Mouse (Mus musculus) thymus, postnatal 4 days (tissue): ENCODE data around the gene Hs3st3a1.

ENCODE experiments used
- DNase-seq: peaks from one replicate; pipeline ENCODE4 v3.0.0; 2021

Gene Hs3st3a1

DNA sequence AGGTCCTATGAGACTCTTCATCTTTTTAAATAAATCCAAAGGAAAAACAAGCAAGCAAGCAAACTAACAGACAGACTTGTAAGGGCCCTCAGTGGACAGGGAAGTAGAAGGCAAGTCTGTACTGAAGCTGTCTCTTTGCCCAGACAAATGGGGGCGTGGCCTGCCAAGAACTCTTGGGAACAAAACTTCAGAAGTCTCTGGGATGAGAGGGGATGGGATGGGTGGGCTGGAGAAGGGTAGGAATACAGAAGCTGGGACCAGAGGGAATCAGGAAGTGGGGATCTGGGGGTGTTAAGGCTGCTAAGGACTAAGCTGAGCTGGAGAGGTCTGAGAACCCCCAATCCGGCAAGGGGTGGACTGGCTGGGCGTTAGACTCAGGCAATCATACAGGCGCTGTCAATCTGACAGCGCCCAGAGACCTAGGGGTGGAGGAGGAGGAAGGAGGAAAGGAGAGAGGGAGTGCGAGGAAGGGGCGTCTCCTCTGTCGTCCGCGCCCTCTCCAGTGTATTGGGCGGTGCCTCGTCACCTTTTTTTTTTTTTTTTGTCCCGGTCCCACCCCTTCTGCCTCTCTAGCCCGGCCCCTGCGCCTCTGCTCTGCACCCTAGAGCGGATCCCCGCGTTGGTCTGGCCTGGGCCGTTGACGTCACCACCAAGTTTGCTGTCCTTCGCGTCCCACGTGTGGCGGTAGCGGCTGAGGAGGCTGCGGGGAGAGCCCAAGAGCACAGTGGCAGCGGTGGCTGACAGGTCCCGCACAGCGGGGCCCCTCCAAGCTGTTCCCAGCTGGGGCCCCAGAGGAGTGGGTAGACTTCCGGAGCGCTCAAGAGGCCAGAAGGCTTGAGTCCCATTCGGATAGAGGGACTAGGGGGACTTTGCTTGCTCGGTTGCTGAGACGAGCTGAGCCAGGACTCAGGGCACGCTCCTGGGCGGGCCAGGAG, at the start of gene Hs3st3a1:
Gene Hs3st3a1 (plus strand): TSS at position 722 of the 935 bp plus-strand sequence.
- peak; percentile 37 for DNase-seq

- no peak for DNase-seq
Measured at GRCm38 (mm10) chr11:64386333-64386732, 48.8 kb upstream of the Hs3st3a1 start.

GRCm38 (mm10) chr11:64396331-64396881, 38.7 kb upstream of the Hs3st3a1 start:
- DNase-seq = peak; percentile 66

DNA sequence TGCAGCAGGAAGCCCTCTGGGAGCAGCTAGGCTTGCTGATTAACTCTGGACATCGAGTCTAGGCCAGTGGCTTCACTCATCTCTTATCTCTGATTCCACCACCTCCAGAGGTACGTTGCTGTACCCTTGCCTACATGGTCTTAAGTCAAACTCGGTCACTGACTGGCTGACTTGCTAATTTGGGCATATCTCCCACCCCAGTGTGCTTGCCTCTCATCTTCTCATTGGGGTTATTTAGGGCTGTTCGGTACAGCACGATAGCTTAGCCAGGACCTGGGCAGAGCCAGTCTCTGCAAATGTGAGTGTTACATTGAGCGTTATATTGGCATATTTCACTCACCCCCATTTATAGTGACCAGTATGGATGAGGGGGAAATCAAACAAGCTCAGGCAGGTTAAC, 38.2 kb upstream of the Hs3st3a1 start:
- peak; percentile 10 for DNase-seq

DNA sequence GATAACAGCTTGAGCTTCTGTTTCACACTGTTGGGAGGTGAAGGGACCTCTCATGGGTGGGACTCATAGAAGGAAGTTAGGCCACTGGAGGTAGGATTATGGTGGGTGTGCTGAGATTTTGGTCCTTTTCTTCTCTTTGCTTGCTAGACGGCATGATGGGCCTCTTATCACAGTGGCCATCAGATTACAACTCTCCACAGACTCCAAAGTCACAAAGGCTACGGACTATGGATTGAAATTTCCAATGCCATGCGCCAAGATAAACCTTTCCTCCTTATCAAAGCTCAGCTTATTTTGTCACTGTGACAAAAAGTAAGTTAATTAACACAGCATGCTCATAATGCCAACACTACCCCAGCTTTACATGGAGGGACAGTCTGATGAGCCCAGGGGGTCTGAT, 37.5 kb upstream of the Hs3st3a1 start:
- DNase-seq = no peak

DNA sequence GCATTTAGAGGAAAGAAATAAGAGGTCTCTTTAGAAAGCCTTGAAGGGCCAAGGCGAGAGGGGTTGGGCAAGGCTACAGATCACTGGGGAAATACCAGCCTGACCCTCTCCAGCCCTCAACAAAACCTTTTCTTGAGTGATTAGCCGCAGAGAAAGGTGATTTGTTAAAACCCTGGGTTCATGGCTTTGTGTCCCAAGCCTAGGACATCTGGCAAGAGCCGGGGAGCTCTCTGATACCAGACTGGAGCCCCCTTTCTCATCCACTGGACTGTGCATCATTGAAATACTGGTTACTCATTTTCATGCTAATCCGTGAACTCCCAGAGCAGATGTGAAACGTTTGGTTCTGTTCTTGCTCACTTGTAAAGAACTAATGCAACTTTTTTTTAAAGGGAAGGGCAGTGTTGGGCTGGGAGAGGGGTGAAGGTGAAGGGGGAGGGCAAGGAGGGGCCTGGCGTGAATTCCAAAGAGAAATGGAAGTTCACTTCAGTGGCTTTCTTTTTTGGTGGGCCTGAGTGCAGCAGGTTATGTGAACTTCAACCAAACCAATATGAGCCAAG, 34.5 kb upstream of the Hs3st3a1 start:
- DNase-seq = no peak

DNA sequence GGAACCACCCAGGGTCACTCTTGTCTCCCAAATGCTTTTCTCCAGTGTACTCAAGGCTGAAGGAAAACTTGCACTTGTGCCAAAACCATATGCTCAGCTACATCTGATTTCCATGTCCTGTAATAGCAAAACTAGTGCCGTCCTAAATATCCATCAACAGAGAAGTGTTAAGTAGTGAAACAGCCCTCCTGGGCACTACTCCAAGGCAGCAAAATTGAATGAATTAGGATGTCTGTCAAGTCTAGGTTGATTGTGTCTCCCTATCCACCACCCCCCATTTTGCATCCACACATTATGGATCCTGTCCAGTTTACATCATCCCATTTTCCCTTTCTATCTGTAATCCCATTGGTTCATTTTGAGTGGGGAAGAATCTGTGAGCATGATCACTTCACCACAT, 16.2 kb upstream of the Hs3st3a1 start:
- no peak for DNase-seq

GRCm38 (mm10) chr11:64435546-64436411, 647 bp downstream of the Hs3st3a1 start:
- peak; percentile 30 for DNase-seq

DNA sequence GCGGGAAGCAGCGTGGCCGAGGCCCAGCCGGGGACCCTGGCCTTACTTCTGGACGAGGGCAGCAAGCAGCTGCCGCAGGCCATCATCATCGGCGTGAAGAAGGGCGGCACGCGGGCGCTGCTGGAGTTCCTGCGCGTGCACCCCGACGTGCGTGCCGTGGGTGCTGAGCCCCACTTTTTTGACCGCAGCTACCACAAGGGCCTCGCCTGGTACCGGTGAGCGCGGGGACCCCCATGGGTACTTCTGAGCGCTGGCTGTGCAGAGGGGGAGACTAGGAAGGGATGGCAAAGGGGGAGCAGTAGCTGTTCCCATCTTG, 1.2 kb downstream of the Hs3st3a1 start, which contains the start of gene F930015N05Rik:
Gene F930015N05Rik (minus strand): TSS at position 242 of the 316 bp plus-strand sequence.
- no peak for DNase-seq

GRCm38 (mm10) chr11:64436791-64437298, 1.7 kb downstream of the Hs3st3a1 start:
- DNase-seq = no peak

GRCm38 (mm10) chr11:64437721-64438120, 2.6 kb downstream of the Hs3st3a1 start:
- no peak for DNase-seq

GRCm38 (mm10) chr11:64438909-64439308, 3.8 kb downstream of the Hs3st3a1 start:
- DNase-seq = peak; percentile 40

DNA sequence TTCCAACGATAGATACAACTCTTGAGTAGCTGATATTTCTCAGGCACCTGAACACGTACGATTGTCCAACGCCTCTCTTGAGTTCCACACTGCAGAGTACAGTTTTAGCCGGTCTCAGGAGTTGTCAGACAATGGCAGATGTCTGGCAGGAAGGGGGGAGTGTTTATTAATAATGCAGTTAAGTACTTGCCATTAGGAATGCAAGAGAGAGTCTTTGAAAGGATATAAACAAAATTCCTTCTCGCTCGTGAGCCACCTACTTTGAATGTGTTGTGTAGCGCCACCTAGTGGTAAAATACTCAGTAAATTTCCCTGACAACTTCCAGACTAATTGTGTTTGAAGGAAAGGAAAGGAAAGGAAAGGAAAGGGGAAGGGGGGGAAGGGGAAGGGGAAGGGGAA, 7.0 kb downstream of the Hs3st3a1 start:
- DNase-seq = no peak

DNA sequence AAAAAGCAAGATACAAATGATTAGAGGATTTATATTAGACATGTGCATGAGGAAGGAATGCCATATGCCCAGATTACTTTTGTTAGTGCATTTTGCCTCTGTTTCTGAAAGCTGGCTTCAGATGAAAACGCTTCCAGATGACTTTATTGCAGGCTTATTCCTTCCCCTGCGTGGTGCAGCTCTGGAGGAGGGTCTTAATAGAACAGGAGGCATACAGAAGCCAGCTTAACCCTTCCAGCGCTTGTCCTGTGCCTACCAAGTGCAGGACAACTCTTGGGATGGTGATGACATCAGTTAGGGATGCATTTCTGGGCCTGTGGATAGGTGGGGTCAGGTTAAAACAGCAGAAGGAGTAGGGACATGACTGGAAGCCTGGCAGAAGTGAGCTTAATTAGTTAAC, 7.6 kb downstream of the Hs3st3a1 start:
- no peak for DNase-seq

GRCm38 (mm10) chr11:64445227-64445626, 10.1 kb downstream of the Hs3st3a1 start:
- no peak for DNase-seq

DNA sequence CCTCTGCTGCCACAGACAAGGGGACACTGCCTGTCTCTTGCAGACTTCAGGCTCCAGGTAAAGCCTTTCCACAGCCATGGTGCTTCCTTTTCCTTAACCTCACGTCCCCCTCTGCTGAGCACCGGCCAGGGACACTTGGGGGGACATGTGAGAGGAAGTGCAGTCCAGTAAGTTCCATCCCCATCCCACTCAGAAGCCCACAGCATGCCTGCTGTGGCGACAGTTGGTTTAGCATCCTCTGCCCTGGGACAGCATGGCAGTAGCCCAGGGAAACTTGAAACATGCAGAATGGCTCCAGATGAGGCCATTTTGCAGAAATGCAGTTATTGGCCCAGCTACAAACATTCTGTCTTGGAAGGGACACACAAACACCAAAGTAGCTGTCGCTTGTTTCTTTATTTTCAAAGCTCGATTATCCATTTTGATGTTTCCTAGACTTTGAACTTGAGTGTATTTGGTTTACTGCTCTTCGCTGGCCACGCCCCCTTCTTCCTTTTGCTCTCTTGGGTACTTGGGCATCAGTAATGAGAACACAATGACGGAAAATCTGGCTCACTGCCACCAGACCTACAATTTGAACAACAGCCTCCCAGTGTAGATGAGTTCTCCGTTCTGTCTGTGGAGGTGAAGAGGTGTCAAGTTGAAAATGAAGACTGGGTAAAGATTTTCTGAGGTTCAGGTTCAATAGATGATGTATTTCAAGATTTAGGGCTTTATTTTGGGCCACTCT, 13.6 kb downstream of the Hs3st3a1 start:
- no peak for DNase-seq

DNA sequence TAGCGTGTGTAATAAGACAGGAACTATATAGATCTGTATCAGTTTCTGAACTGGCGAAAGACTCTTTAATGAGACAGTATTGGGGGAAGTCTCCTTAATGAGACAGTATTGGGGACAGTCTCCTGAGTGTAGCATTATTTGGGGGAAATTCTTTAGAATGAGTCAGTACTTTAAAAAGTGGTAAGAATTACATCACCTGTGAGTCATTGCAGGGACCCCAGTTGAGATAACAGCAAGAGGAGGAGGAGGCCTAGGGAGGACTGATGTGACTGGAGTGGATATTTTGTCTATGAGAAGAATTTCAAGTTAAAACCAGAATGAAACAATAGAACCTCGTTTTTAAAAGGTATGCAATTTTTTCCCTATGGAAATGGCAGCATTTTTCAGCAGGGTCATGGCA, 26.6 kb downstream of the Hs3st3a1 start:
- DNase-seq = no peak

DNA sequence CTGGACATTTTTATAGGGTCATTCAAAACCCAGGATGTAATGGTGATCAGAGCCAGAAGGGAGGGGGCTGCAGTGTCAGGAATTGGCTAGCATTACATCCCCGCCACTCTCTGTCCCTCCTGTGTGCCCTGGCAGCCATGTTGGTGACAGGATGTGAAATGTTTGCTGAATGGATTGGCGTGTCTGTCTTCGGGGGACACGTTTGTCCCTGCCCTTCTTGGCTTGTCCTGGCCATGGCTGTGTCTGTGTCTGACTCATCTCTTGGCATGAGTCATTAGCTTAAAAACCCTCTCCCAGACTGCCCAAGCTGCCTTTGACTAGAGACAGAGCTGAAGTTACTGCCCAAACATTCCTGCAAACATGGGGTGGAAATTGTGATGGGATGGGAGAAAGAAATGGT, 33.6 kb downstream of the Hs3st3a1 start:
- no peak for DNase-seq

- no peak for DNase-seq
Measured at GRCm38 (mm10) chr11:64470689-64471088, 35.6 kb downstream of the Hs3st3a1 start.

DNA sequence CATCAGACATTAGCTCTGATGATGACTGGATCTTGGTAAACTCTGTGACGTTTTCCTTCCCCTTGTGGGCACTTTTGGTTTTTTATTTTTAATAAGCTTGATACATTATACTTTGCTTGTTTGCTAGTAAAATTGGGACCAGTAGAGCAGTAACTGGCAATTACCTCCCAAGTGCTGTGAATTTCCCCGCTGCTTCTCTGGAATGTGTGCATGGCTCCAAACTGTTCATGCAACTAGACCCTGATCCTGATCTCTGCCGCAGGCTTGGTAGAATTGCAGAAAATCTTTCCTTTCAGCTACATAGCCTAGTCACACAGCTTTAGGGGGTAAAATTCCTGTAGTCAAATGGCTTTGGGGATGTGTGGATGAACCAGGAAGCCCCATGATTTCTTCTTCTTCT, 38.5 kb downstream of the Hs3st3a1 start:
- no peak for DNase-seq

DNA sequence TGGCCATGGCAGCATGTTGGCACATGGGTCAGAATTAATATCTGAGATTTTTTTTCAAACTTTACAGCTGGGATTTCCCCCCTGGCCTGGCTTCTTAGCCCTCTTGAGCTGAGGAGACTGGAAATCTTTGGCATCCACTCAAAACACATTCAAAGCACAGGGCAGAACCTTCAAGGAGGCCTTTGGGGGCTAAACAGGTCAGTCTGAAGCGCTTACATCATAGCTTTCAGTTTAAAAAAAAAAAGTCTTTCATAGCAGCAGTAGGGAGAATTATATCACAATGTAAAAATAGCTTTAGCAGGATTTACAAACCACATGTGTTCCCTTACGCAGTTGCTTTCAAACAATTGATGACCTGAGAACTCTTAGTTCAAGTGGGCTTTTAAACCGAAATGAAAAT, 46.3 kb downstream of the Hs3st3a1 start:
- no peak for DNase-seq
